Mouse (Mus musculus) embryo, embryonic 10 days (tissue): ENCODE results near the gene Gm28230.

Experiments
- DNase-seq: peaks from one replicate; pipeline ENCODE4 v3.0.0-alpha.2; 2015; ENCODE audit warnings: low spot score

Gm28230 gene

GRCm38 (mm10) chr2:74726551-74726950, at the start of gene Gm28230:
Gene Gm28230, plus strand, starts transcription at chr2:74726728.
- peak; percentile 41 for DNase-seq

GRCm38 (mm10) chr2:74677106-74677505, 49.4 kb upstream of the Gm28230 start:
- no peak for DNase-seq

- DNase-seq = no peak
These were observed 47.5 kb upstream of the Gm28230 start, which contains the start of gene Hoxd11 for GRCm38 (mm10) chr2:74678891-74679595. Gene Hoxd11, plus strand, starts transcription at chr2:74679557.

- DNase-seq = no peak
These were observed 46.9 kb upstream of the Gm28230 start for GRCm38 (mm10) chr2:74679596-74679971.

GRCm38 (mm10) chr2:74679980-74680379, 46.5 kb upstream of the Gm28230 start:
- no peak for DNase-seq

- DNase-seq = no peak
These were observed 45.7 kb upstream of the Gm28230 start for GRCm38 (mm10) chr2:74680561-74681398.

GRCm38 (mm10) chr2:74681594-74682531, 44.7 kb upstream of the Gm28230 start:
- DNase-seq = no peak

GRCm38 (mm10) chr2:74682796-74683195, 43.7 kb upstream of the Gm28230 start:
- no peak for DNase-seq

- no peak for DNase-seq
These were observed 43.0 kb upstream of the Gm28230 start for GRCm38 (mm10) chr2:74683471-74683951.

GRCm38 (mm10) chr2:74684106-74684505, 42.4 kb upstream of the Gm28230 start:
- no peak for DNase-seq

- no peak for DNase-seq
These were observed 41.4 kb upstream of the Gm28230 start for GRCm38 (mm10) chr2:74685059-74685603.

GRCm38 (mm10) chr2:74686301-74686987, 40.1 kb upstream of the Gm28230 start:
- DNase-seq = peak; percentile 94

- DNase-seq = peak; percentile 50
These were observed 39.4 kb upstream of the Gm28230 start for GRCm38 (mm10) chr2:74686988-74687697.

GRCm38 (mm10) chr2:74687698-74688555, 38.6 kb upstream of the Gm28230 start:
- DNase-seq = peak; percentile 35

GRCm38 (mm10) chr2:74688795-74689573, 37.5 kb upstream of the Gm28230 start:
- peak; percentile 54 for DNase-seq

GRCm38 (mm10) chr2:74689574-74690337, 36.8 kb upstream of the Gm28230 start:
- peak; percentile 47 for DNase-seq

GRCm38 (mm10) chr2:74690338-74690716, 36.2 kb upstream of the Gm28230 start:
- DNase-seq = no peak
